Mouse (Mus musculus): ENCODE measurements at regions not wholly inside any gene's neighbourhood (a gene's known extent, or its start where the extent isn't known, plus 50 kb on each side); places are given as distances from the start of the nearest gene placed in this dataset.

- Histone ChIP-seq H3K27me3 (replicated peaks) (no peaks in the 10 kb centered on the region), H3K36me3 (no peaks in the 10 kb centered on the region), H3K4me3 (replicated peaks) (no peak overlapping the region), H3K4me2 (replicated peaks) (no peak overlapping the region), H3K9me3 (no peaks in the 10 kb centered on the region), H3K27ac (no peak overlapping the region), H3K4me1 (replicated peaks) (no peaks in the 10 kb centered on the region), H3K9ac (no peak overlapping the region)
- WGBS, result 73% methylated on average over 9 of the region's 9 CpGs
- no peak for ATAC-seq
Observed at GRCm38 (mm10) chr1:42260033-42260925, 435.3 kb upstream of the Pou3f3 start.

DNA sequence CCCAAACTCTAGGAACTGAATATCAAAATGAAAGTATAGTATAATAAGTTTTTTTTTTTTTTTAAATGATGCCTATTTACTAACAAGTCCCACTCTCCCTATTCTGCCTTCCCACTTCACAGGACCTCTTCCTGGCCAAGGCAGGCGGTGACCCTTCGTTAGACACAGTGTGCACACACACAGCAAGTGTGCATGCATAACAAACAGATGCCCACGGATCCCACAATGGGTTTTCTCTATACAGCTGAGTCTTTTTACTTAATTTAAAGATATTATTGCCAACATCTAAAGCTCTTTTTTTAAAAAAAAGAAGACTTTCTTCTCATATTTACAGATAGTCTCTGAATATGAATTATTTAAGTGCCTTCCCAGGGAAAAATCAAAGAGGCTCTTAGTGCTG lies 434.5 kb upstream of the Pou3f3 start:
- 88% methylated on average over 3 of the region's 3 CpGs for WGBS
- no peak overlapping the region for H3K27ac ChIP-seq
- H3K36me3 ChIP-seq, result no peaks in the 10 kb centered on the region
- H3K9ac ChIP-seq, result no peak overlapping the region
- H3K9me3 ChIP-seq, result no peaks in the 10 kb centered on the region
- no peaks in the 10 kb centered on the region for H3K4me1 ChIP-seq (replicated peaks)
- ATAC-seq, result no peak
- H3K4me2 ChIP-seq (replicated peaks), result no peak overlapping the region
- no peaks in the 10 kb centered on the region for H3K27me3 ChIP-seq (replicated peaks)
- no peak overlapping the region for H3K4me3 ChIP-seq (replicated peaks)

DNA sequence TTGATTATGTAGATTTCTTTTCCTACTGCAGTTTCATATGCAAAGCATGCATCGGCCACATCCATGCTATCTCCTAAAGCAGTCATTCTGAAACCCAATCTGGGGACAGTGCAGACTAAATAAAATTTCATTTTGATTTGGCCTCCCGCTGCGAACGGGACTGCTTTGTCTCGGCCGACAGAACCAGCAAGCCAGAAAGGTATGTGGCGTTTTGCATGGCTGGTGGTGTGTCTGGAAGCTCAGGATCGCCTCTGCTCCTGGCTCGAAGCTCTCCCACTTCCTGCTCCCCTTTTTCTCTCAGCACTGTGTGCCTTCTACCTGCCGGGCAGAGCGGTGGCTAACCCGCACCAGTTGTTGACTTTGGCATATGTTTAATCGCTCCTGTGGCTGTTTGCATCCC lies 433.8 kb upstream of the Pou3f3 start:
- no peaks in the 10 kb centered on the region for H3K27me3 ChIP-seq (replicated peaks)
- no peak overlapping the region for H3K4me3 ChIP-seq (replicated peaks)
- H3K4me2 ChIP-seq (replicated peaks), result peak overlapping the region; percentile 48
- ATAC-seq, result no peak
- H3K27ac ChIP-seq, result no peak overlapping the region
- H3K36me3 ChIP-seq, result no peaks in the 10 kb centered on the region
- WGBS, result 11% methylated on average over 13 of the region's 13 CpGs
- H3K4me1 ChIP-seq (replicated peaks), result no peaks in the 10 kb centered on the region
- no peaks in the 10 kb centered on the region for H3K9me3 ChIP-seq
- H3K9ac ChIP-seq, result no peak overlapping the region

- H3K4me2 ChIP-seq (replicated peaks), result no peak overlapping the region
- H3K36me3 ChIP-seq, result no peaks in the 10 kb centered on the region
- no peak for ATAC-seq
- no peaks in the 10 kb centered on the region for H3K4me1 ChIP-seq (replicated peaks)
- H3K27ac ChIP-seq, result no peak overlapping the region
- H3K27me3 ChIP-seq (replicated peaks), result no peaks in the 10 kb centered on the region
- H3K9ac ChIP-seq, result no peak overlapping the region
- H3K9me3 ChIP-seq, result no peaks in the 10 kb centered on the region
- 81% methylated on average over 5 of the region's 5 CpGs for WGBS
- no peak overlapping the region for H3K4me3 ChIP-seq (replicated peaks)
Observed at GRCm38 (mm10) chr1:42262606-42263005, 433.0 kb upstream of the Pou3f3 start.

- H3K27me3 ChIP-seq (replicated peaks), result no peaks in the 10 kb centered on the region
- 58% methylated on average over 8 of the region's 8 CpGs for WGBS
- no peak overlapping the region for H3K9ac ChIP-seq
- H3K27ac ChIP-seq, result no peak overlapping the region
- no peaks in the 10 kb centered on the region for H3K36me3 ChIP-seq
- H3K4me1 ChIP-seq (replicated peaks), result no peaks in the 10 kb centered on the region
- ATAC-seq, result no peak
- H3K4me2 ChIP-seq (replicated peaks), result no peak overlapping the region
- H3K4me3 ChIP-seq (replicated peaks), result no peak overlapping the region
- H3K9me3 ChIP-seq, result no peaks in the 10 kb centered on the region
Observed at GRCm38 (mm10) chr1:42277130-42277529, 418.4 kb upstream of the Pou3f3 start.

DNA sequence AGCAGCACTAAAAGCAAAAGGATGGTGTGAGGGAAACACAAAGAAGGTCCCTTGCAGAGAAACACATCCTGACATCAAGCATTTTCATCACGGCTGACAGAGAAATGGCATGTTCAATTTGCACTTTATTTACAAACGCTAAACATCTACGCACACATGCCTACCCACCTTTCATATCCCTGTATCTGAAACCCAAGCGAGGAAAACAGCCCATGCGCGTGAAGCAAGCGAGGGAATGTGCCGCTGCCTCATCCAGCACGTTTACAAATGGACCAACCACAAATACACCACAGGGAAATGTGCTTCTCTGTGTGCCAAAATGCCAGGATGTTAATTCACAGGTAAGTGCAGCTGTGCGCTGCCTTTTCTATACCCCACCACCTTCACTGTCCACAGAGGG lies 399.7 kb upstream of the Pou3f3 start:
- no peak overlapping the region for H3K4me3 ChIP-seq (replicated peaks)
- H3K9ac ChIP-seq, result no peak overlapping the region
- ATAC-seq, result no peak
- peak overlapping the region; percentile 17; the same call in 1 of the 2 replicates for H3K4me2 ChIP-seq (replicated peaks)
- no peaks in the 10 kb centered on the region for H3K36me3 ChIP-seq
- no peaks in the 10 kb centered on the region for H3K27me3 ChIP-seq (replicated peaks)
- H3K4me1 ChIP-seq (replicated peaks), result no peaks in the 10 kb centered on the region
- H3K27ac ChIP-seq, result no peak overlapping the region
- no peaks in the 10 kb centered on the region for H3K9me3 ChIP-seq
- 64% methylated on average over 10 of the region's 10 CpGs for WGBS

DNA sequence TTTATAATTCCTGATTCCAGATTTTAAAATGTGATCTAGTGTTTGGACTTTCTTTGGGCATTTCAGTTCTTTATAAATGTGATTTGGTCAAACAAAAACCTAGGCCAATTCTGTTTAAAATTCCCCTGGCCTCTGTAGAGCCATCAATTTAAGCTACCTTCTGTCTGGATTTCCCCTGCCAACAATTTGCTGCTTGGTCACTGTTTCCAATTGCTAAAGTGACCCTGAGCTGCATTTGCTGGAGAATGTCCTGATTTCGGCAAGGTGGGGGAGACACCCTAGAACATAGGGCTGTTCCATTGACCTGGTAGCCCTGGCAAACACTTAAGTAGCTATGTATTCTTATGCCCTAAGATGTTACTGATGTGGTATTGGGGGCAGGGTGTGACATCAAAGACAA lies 386.3 kb upstream of the Pou3f3 start:
- WGBS, result 76% methylated on average over 1 of the region's 1 CpGs

DNA sequence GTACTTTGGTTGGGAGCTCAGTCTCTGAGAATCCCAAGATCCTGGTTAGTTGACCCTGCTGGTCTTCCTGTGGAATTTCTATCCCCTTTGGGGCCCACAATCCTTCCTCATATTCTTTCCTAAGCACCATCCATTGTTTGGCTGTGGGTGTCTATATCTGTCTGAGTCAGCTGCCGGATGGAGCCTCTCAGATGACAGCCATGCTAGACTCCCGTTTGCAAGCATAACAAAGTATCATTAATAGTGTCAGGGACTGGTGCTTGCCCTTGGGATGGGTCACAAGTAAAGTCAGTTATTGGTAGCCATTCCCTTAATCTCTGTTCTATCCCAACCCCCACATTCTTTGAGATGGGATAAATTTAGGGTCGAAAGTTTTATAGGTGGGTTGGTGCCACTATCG lies 382.1 kb upstream of the Pou3f3 start:
- Histone ChIP-seq H3K4me1 (replicated peaks) (no peaks in the 10 kb centered on the region), H3K4me3 (replicated peaks) (no peak overlapping the region), H3K36me3 (no peaks in the 10 kb centered on the region), H3K4me2 (replicated peaks) (no peak overlapping the region), H3K9ac (no peak overlapping the region), H3K9me3 (no peaks in the 10 kb centered on the region), H3K27me3 (replicated peaks) (no peaks in the 10 kb centered on the region), H3K27ac (no peak overlapping the region)
- ATAC-seq, result no peak
- WGBS, result 78% methylated on average over 4 of the region's 4 CpGs

More for the DNA sequence above, 386.3 kb upstream of the Pou3f3 start:
- H3K4me1 ChIP-seq (replicated peaks), result no peaks in the 10 kb centered on the region
- H3K9me3 ChIP-seq, result no peaks in the 10 kb centered on the region
- H3K4me2 ChIP-seq (replicated peaks), result no peak overlapping the region
- H3K27ac ChIP-seq, result no peak overlapping the region
- ATAC-seq, result no peak
- no peak overlapping the region for H3K4me3 ChIP-seq (replicated peaks)
- H3K27me3 ChIP-seq (replicated peaks), result no peaks in the 10 kb centered on the region
- no peaks in the 10 kb centered on the region for H3K36me3 ChIP-seq
- H3K9ac ChIP-seq, result no peak overlapping the region

DNA sequence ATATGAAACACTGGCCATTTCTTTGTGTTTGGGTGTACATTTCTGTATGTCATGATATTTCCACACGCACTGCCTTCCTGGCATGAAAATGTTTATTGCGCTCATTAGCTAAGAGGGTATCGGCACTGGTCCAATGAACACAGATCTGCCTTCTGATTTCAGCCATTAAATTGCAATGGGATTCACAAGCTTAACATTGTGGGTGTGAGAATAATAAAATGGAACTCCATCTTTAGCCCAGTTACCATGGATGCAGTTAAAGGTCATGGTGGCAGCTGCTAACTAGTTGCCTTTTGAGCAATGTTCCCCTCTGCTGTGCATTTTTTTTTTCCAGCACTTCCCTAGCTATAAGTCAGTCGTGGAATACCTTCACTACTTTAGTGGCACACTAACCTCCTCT lies 343.7 kb upstream of the Pou3f3 start:
- H3K9ac ChIP-seq, result no peak overlapping the region
- ATAC-seq, result no peak
- H3K4me3 ChIP-seq (replicated peaks), result no peak overlapping the region
- no peak overlapping the region for H3K27ac ChIP-seq
- WGBS, result 79% methylated on average over 4 of the region's 4 CpGs
- H3K9me3 ChIP-seq, result no peaks in the 10 kb centered on the region
- H3K36me3 ChIP-seq, result no peaks in the 10 kb centered on the region
- no peaks in the 10 kb centered on the region for H3K4me1 ChIP-seq (replicated peaks)
- H3K4me2 ChIP-seq (replicated peaks), result no peak overlapping the region
- no peaks in the 10 kb centered on the region for H3K27me3 ChIP-seq (replicated peaks)

DNA sequence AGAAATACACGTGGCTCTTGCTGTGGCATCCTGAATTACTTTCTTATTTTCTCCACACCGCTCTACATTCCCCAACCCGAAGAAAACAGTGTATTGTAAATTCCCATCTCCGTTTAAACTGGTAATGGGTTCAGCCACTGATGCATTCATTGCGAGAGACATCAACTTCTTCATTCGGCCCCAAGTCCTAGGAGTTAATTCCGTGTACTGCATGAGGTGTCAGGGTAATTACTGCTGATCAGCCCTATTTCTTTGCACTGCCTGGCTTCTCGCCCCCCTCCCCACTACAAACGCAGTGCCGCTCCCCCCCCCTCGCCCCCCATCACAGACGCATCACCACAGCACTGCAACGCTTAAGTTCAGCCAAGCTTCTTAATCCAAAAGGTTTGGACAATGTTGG lies 343.2 kb upstream of the Pou3f3 start:
- Histone ChIP-seq H3K4me3 (replicated peaks) (no peak overlapping the region), H3K27me3 (replicated peaks) (no peaks in the 10 kb centered on the region), H3K27ac (no peak overlapping the region), H3K9ac (no peak overlapping the region), H3K4me1 (replicated peaks) (no peaks in the 10 kb centered on the region), H3K9me3 (no peaks in the 10 kb centered on the region), H3K4me2 (replicated peaks) (no peak overlapping the region), H3K36me3 (no peaks in the 10 kb centered on the region)
- no peak for ATAC-seq
- WGBS, result 75% methylated on average over 13 of the region's 13 CpGs

DNA sequence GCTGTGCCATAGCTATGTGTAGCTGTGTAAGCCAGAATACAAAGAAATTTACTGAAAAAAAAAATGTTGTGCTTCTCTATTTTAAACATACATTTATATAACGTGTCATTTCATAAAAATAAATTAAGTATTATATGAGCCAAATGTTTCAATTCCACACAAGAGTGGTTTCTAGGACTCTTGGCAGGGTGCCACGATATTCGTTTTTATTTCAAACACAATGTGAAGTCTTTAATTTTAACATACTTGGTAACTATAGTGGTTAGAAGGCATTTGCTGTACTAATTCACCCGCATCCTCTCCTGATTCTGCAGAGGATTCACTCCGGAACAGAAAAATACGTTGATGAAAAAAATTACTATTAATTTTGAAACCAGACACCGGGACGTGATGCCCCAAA lies 342.5 kb upstream of the Pou3f3 start:
- no peak overlapping the region for H3K4me3 ChIP-seq (replicated peaks)

DNA sequence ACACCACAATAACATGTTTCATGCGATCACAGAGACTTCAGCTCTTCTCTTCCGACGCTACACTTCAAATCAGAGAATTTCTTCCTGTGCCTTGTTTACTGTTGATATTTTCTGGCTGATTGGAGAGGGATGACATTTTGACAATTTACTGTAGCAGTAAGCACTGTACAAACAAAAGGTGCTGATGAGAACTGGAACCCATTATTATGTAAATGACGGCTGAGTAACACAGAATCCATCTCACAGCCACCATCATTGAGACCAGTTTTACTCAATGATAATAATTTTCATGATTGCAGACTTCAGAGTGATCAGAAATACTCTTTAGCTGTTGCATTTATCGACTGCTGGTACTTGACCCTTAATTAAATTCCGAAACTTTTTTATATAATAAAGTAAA lies 341.5 kb upstream of the Pou3f3 start:
- ATAC-seq, result no peak
- Histone ChIP-seq H3K4me2 (replicated peaks) (no peak overlapping the region), H3K27ac (no peak overlapping the region), H3K36me3 (no peaks in the 10 kb centered on the region), H3K4me1 (replicated peaks) (no peaks in the 10 kb centered on the region), H3K27me3 (replicated peaks) (no peaks in the 10 kb centered on the region), H3K9me3 (no peaks in the 10 kb centered on the region), H3K4me3 (replicated peaks) (no peak overlapping the region), H3K9ac (no peak overlapping the region)
- WGBS, result 89% methylated on average over 6 of the region's 6 CpGs

More for the DNA sequence above, 342.5 kb upstream of the Pou3f3 start:
- H3K27ac ChIP-seq, result no peak overlapping the region
- no peaks in the 10 kb centered on the region for H3K36me3 ChIP-seq
- no peaks in the 10 kb centered on the region for H3K9me3 ChIP-seq
- ATAC-seq, result no peak
- WGBS, result 46% methylated on average over 8 of the region's 8 CpGs
- no peaks in the 10 kb centered on the region for H3K4me1 ChIP-seq (replicated peaks)
- no peak overlapping the region for H3K9ac ChIP-seq
- H3K27me3 ChIP-seq (replicated peaks), result no peaks in the 10 kb centered on the region
- no peak overlapping the region for H3K4me2 ChIP-seq (replicated peaks)

DNA sequence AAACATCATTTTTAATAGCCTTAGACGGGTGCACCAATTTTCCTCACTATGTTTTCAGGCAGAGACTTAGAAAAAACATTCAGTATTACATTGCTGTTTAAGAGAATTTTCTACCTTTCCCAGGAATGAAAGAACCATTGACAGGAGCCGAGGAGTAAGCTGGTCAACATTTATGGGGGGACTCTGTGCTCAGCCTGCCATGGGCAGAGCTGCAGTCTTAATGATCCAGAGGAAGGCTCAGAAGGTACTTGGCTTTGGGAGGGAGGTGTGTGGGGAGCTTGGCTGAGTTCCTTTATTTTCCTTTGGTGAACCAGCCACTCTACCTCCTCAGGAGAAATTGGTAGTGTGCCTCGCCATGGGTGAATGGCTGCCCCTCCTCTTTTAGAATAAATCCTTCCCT lies 333.1 kb upstream of the Pou3f3 start:
- Histone ChIP-seq H3K9me3 (no peaks in the 10 kb centered on the region), H3K9ac (no peak overlapping the region), H3K4me1 (replicated peaks) (no peaks in the 10 kb centered on the region), H3K4me3 (replicated peaks) (no peak overlapping the region), H3K4me2 (replicated peaks) (no peak overlapping the region), H3K36me3 (no peaks in the 10 kb centered on the region), H3K27me3 (replicated peaks) (no peaks in the 10 kb centered on the region), H3K27ac (no peak overlapping the region)
- ATAC-seq, result no peak
- WGBS, result 72% methylated on average over 3 of the region's 3 CpGs

Measured in intestine, embryonic 15.5 days (tissue).